Mouse (Mus musculus) hindbrain, embryonic 13.5 days (tissue): ENCODE results near the gene Tas2r118. TPM values are rescaled to one million over a fixed set of nuclear protein-coding genes. Genes with fewer than 3 reads are reported as not detected.

Experiments used
- polyA plus RNA-seq: library from polyadenylated mRNA; unstranded; fragments of >200 nt; fragmentation: Nextera tagmentation; extraction: Ambion mirVana; gene quantifications from 2 replicates; pipeline ENCODE4 v1.2.1, GENCODE M21; 2015

Tas2r118 gene
- polyA plus RNA-seq, 1 experiment from 2014 or later = not detected

Other genes starting within 250 kb of the Tas2r118 start
- gene Cadps2, start 130.6 kb downstream of the Tas2r118 start, polyA plus RNA-seq = 4.4 and 4.7 TPM in 2 replicates
- gene Slc13a1, start 198.0 kb upstream of the Tas2r118 start, polyA plus RNA-seq = 0.13 TPM in 1 of 2 replicates, not detected in the other